Mouse (Mus musculus): ENCODE results near the gene Pias1.

The Pias1 gene

DNA sequence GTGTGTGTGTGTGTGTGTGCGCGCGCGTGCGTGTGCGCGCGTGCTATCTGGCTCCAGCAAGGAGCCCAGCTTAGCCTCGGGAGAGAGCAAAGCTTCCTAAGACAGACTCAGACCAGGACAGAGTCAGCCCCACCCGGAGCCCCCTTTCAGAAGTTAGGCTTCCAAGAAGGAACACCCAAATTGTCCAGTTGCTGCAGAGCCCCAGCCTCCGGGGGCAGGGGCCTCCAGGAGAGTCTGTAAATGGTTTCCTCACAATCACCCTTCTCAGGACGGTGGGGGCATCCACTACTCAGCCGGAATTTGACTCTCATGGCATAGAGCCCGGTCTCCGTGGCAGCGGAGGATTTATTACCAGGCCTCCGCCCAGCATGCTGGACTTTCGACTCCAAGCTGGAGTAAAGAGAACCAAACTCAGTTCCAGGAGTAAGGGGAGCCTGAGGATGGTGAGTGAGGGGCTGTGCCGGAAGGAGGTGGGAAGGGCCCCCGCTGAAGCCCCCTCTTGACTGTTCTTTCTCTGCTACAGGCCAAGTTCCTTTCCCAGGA, 129.9 kb downstream of the Pias1 start, which contains the start of gene Calml4:
Gene Calml4, plus strand, starts transcription at position 362 of the 543 bp plus-strand sequence.
- DNase-seq (ENCODE audit: low read depth, low spot score), result no peak

DNA sequence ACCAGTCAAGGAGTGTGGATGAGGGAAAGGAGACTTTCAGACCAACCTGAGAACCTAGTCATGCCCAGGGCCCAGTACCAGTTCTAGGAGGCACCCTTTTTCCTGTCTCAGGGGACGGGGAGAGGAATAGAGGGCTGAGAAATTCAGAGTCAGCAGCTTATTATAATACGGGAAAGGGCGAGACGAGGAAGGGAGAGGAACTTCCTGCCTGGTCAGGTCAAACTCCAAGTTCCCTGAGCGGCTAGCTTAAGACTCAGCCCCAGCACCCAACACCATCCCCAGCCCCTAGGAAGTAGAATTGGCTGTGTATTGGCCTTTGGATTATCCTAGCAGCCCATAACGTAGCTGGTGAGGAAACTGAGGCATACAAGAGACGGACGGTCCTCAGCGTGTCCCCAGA, 130.5 kb downstream of the Pias1 start:
- DNase-seq (ENCODE audit: low read depth, low spot score), result no peak

GRCm38 (mm10) chr9:62854483-62854882, 133.2 kb downstream of the Pias1 start:
- no peak for DNase-seq (ENCODE audit: low read depth, low spot score)

GRCm38 (mm10) chr9:62851571-62851970, 136.2 kb downstream of the Pias1 start:
- DNase-seq (ENCODE audit: low read depth, low spot score), result no peak

- DNase-seq (ENCODE audit: low read depth, low spot score), result no peak
These were observed 139.1 kb downstream of the Pias1 start for GRCm38 (mm10) chr9:62848641-62849040.

DNA sequence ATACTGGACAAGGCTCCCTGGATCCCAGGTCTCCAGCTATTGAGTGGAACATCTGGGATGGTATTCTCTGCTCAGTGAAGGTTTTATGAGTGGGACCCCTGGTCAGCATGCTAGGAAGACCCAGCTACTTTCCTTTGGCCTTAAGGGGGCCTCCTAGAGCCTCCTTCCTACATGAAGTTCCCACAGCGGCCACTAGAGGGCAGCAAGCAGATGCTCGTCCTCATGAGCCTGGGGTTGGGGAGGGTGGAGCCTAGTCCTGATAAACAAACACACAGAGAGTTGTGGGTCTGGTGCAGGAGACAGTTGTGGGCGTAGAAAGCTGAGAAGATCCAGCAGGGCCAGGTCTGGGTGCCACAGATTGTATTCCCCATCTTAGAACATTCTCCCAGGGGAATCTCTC, 140.0 kb downstream of the Pias1 start:
- peak; percentile 59 for DNase-seq (ENCODE audit: low read depth, low spot score)

DNA sequence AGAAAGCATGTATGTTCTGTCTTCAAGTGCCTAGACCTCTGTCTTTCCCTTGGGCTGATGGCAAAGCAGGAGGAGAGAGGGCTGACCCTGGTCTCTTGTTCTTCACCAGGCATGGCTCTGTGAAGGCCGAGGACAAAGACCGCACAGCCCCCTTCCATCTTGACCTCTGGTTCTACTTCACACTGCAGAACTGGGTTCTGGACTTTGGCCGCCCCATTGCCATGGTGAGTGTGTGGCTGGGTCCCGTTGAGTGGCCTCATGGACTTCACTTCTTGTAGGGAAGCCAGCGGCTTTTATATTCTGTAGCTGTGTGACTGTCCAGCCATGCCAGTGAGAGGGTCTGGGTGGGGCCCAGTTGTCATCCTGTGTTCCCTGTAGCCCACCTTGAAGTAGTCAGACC, 143.3 kb downstream of the Pias1 start:
- DNase-seq (ENCODE audit: low read depth, low spot score), result no peak

DNA sequence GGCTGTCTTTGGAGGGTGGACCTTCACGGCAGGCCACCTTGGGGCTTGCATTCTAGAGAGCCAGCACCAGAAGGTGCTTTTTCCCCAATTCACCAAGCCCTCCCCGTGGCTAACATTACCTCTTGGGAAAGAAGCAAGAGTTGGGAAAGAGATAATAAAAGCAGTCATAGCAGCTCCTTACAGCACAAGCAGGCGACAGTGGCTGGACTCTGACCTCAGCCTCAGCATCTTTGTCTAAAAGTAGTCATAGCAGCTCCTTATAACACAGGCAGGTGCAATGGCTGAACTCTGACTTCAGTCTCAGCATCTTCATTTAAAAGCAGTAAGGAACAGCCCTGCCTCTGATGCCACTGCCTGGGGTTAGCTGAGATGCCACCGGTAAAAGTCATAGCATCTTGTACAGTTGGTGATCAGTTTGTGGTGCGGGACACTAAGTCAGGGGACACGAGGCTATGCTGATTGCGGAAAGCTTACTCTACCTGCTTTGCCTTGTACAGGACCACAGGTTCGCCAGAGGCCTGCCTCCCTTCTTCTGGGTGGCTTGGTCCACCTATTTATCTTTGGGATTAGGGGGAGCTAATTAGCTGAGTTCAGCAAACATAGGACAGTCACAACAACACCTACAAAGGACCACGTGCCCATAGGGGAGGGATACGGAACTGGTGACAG, 144.2 kb downstream of the Pias1 start:
- no peak for DNase-seq (ENCODE audit: low read depth, low spot score)

DNA sequence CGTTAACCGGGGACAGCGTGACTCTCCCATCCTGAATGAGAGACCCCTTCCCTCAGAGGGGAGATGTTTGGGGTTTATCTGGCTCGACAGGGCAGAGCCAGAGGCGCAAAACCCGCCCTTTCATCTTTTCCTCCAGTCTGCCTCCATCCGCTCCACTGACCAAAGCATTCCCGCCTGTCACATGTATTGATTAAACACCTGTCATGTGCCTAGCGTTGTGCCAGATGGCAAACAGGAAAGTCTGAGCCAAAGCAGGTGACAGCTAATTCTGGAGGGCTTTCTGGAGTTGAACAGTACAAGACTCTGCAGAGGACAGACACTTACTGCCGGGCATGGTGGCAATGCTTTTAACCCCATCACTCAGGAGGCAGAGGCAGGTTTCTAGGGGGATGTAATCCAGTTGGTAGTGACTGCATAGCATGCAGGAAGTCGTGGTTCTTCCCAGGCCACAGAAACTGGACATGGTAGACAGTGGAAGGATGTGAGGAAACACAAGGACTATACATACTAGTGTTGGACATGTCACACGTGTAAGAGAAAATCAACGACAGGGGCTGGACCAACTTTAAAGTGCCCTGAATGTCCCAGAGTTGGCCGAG, 148.5 kb downstream of the Pias1 start:
- DNase-seq (ENCODE audit: low read depth, low spot score), result no peak

DNA sequence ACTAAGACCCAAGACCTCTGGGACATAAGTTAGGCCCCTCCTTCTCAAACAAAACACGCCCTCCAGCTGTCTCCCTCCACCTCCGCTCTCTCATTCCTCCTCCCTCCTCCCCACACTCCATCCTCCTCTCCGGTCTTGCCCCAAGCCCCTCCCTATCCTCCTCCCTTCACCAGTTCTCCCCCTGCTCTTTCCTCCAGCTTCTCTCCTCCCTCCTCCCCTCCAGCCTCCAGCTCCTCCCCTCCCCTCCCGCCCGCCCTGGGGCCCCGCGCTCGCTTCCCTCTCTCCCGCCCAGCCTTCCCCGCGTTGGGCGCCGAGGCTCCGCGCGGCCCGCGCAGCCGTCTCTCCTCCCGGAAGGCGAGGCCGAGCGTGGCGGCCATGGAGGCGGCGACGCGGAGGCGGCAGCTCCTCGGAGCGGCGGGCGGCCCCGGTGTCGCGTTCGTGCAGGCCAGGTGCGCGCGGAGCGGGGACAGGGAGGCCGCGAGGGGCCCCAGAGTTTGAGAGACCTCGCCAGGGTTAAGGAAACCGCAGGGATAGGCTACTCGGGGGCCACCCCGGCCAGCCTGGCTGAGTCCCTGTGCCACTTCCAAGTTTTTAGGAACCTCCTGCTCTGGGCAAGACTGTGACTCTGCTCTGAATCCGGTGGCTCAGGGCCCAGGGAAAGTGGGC, 149.1 kb downstream of the Pias1 start, which contains the start of gene Cln6:
Gene Cln6, plus strand, starts transcription at position 280 of the 666 bp plus-strand sequence.
- DNase-seq (ENCODE audit: low read depth, low spot score), result peak; percentile 71

DNA sequence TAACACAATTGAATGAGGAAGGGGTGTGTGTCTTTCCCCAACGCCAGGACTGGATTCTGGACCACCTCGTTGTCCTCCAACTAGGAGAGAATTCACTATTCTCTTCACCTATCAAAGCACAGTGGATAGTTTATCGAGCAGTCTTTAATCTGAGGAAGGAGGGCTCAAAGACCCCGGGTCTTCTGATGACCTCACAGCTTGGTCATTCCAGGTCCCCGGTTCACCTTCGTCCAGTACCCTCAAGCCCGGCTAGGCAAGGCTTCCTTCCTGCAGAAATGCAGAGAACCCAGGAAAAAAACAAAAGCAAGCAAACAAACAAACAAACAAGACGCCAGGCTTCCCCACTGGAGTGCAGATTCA, 149.6 kb downstream of the Pias1 start:
- DNase-seq (ENCODE audit: low read depth, low spot score), result no peak

GRCm38 (mm10) chr9:62837611-62838010, 150.1 kb downstream of the Pias1 start:
- no peak for DNase-seq (ENCODE audit: low read depth, low spot score)

DNA sequence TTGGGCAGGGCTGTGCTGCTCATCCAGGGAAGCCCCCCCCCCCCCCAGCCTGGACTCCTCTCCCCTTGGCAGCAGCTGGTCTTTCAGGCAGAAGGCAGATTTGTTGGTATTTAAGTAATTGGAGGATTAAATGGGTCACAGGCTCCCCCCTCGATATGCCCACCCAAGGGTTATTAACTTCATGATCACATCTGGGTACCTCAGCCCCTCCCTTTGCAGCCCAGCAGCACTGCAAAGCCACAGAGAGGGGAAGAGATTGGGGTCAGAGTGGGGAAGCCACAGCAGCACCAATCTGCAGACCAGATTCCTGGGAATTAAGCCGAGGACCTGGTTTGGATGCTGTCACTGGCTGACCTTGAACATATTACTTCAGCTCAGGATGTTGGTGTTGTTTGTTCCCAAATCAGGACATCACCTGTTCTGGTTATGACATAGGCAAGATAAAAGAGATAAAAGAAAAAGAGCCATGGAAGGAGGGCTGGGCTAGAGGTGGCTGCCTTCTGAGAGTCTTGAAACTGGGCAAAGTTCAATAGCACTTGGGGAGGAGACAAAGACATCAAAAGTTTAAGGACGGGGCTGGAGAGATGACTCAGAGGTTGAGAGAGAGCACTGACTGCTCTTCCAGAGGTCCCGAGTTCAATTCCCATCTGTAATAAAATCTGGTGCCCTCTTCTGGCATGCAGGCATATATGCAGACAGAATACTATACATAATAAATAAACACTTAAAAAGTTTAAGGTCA, 151.8 kb downstream of the Pias1 start:
- DNase-seq (ENCODE audit: low read depth, low spot score), result no peak

GRCm38 (mm10) chr9:62834906-62835305, 152.8 kb downstream of the Pias1 start:
- no peak for DNase-seq (ENCODE audit: low read depth, low spot score)

GRCm38 (mm10) chr9:62829877-62830276, 157.8 kb downstream of the Pias1 start:
- no peak for DNase-seq (ENCODE audit: low read depth, low spot score)

DNA sequence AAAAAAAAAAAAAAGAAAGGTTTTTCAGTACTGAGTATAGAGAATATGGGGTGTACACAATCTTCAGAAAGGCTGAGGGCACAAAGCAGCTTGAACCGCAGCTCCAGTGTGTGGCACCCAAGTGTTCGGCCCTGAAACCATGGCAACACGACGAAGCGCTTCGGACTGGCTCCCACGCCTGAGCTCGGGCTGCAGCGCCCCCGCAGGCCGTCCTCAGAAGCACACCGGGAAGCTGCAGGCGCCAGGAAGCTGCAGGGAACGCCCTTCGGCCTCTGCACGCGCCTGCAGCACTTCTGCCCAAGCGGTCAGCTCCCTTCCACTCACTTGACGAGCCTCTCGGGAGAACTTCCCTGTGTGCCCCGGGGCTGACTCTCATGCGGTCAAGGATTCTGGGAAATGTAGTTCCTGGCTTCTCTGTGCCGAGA, 159.1 kb downstream of the Pias1 start:
- peak; percentile 94 for DNase-seq (ENCODE audit: low read depth, low spot score)
